Comparison of ENCODE assay signal across 8 mouse cellular contexts in genomic region chr5:30912156-30912555, GRCm38 (mm10). TPM values are rescaled to one million over a fixed set of nuclear protein-coding genes. Genes with fewer than 3 reads are reported as not detected.
DNase-seq lines count a peak whose midpoint lies in the region; ATAC-seq and TF ChIP-seq lines count a peak whose summit lies in the region.

No protein-coding gene starts in this region.

- peak in 1 of 2 experiments; percentile 33 for DNase-seq in heart, adult 2 months
- no peak for DNase-seq in heart, postnatal 25 days (ENCODE audit: low spot score)
- peak; percentile 54 for DNase-seq in heart, postnatal 4 days
- DNase-seq in lung, postnatal 10 days: peak; percentile 66
- no peak for DNase-seq in right cerebral cortex, adult 18-20 months

- no peak overlapping the region for H3K9ac ChIP-seq in heart, adult 2 months (ENCODE audit: low read depth, low read length)

- 42% methylated on average over 5 of the region's 5 CpGs for WGBS in heart, adult 2 months

- no peak for TF ChIP-seq CTCF in heart, adult 2 months (IDR thresholded peaks at IDR 0.05)
- no peak for TF ChIP-seq CTCF in bone marrow macrophage, adult 2 months (IDR thresholded peaks at IDR 0.05; ENCODE audit: low read depth, low read length)

- H3K27ac ChIP-seq in heart, adult 2 months: peak overlapping the region; percentile 89
- H3K27ac ChIP-seq in bone marrow macrophage, adult 2 months (ENCODE audit: insufficient read depth, low read depth, low read length): peak overlapping the region; percentile 71

- H3K4me3 ChIP-seq in heart, adult 2 months: no peak overlapping the region
- no peak overlapping the region for H3K4me3 ChIP-seq in bone marrow macrophage, adult 2 months (ENCODE audit: insufficient read depth, low read length)

- ATAC-seq in inflammation-experienced regulatory T-cells, adult 6 months: no peak
- ATAC-seq in megakaryocyte-erythroid progenitor cell, adult 5-6 weeks (replicated peaks; ENCODE audit: low FRiP score, low TSS enrichment, poor library complexity, severe bottlenecking): no peak

- TF ChIP-seq EP300 in heart, adult 2 months (IDR thresholded peaks at IDR 0.05; ENCODE audit: insufficient read depth, low read depth, low read length): no peak

- intact Hi-C loops in heart, adult 2 months (cut with DNase I): no loop called here
- intact Hi-C loops in heart, postnatal 25 days (cut with DNase I): loop anchor here (2.0 kb wide), 1 partner anchor 43 kb away; the partner anchor contains the start of gene Tmem214

- no peaks in the 10 kb centered on the region for H3K79me2 ChIP-seq in heart, adult 2 months (replicated peaks; ENCODE audit: control insufficient read depth, insufficient read depth, low read length)

- peaks cover 33% of the 10 kb centered on the region for H3K4me1 ChIP-seq in heart, adult 2 months (ENCODE audit: control insufficient read depth, insufficient read depth, low read length)
- H3K4me1 ChIP-seq in bone marrow macrophage, adult 2 months (ENCODE audit: control insufficient read depth, insufficient read depth, low read length): peaks cover 31% of the 10 kb centered on the region

- H3K27me3 ChIP-seq in heart, adult 2 months (ENCODE audit: control insufficient read depth, insufficient read depth, low read length): no peaks in the 10 kb centered on the region

- H3K36me3 ChIP-seq in heart, adult 2 months (ENCODE audit: control insufficient read depth, insufficient read depth, low read length): no peaks in the 10 kb centered on the region

- TF ChIP-seq POLR2A in heart, adult 2 months (IDR thresholded peaks at IDR 0.05; ENCODE audit: insufficient read depth, low read depth, low read length): no peak
- no peak for TF ChIP-seq POLR2A in bone marrow macrophage, adult 2 months (IDR thresholded peaks at IDR 0.05; ENCODE audit: borderline replicate concordance, low read depth, low read length)

RNA-seq across cellular contexts. Expression of gene Emilin1, which starts 1.0 kb away (rescaled TPM):
- total RNA-seq in heart, adult 2 months (2021): 10 to 100 TPM; 21.2 to 21.3 TPM
- polyA plus RNA-seq in heart, adult 2 months (2012; rRNA removed): 30.6 and 31.3 TPM in 2 replicates
- total RNA-seq in heart, postnatal 25 days (2021): 10 to 100 TPM; 27.6 to 29.7 TPM
- 29.1 and 37.2 TPM in 2 replicates for polyA plus RNA-seq in bone marrow macrophage, adult 2 months (2012; ENCODE audit: insufficient read depth, insufficient read length, missing spikeins)
- total RNA-seq in heart, postnatal 4 days (2021): 10 to 100 TPM; 83.4 to 93.2 TPM
- polyA plus RNA-seq in inflammation-experienced regulatory T-cells, adult 6 months (2017; shearing (Covaris generic)): under 1 TPM in 1 of 3 experiments, not detected in 2; 0.84 TPM
- total RNA-seq in megakaryocyte-erythroid progenitor cell, adult 5-6 weeks (2014; fragmentation: Nextera tagmentation): 13.5 and 18.9 TPM in 2 replicates
- total RNA-seq in megakaryocyte-erythroid progenitor cell, adult 5-6 weeks (2017): 5.7 and 10.3 TPM in 2 replicates

RNA-seq across cellular contexts. Expression of gene Ost4, which starts 4.6 kb away (rescaled TPM):
- total RNA-seq in heart, adult 2 months (2021): 100 to 1,000 TPM; 160 to 161 TPM
- 191 and 208 TPM in 2 replicates for polyA plus RNA-seq in heart, adult 2 months (2012; rRNA removed)
- total RNA-seq in heart, postnatal 25 days (2021): 100 to 1,000 TPM; 142 to 150 TPM
- 317 and 358 TPM in 2 replicates for polyA plus RNA-seq in bone marrow macrophage, adult 2 months (2012; ENCODE audit: insufficient read depth, insufficient read length, missing spikeins)
- 100 to 1,000 TPM; 170 TPM for total RNA-seq in heart, postnatal 4 days (2021)
- polyA plus RNA-seq in inflammation-experienced regulatory T-cells, adult 6 months (2017; shearing (Covaris generic)): 100 to 1,000 TPM; 283 to 295 (median 294) TPM
- total RNA-seq in megakaryocyte-erythroid progenitor cell, adult 5-6 weeks (2014; fragmentation: Nextera tagmentation): 270 and 300 TPM in 2 replicates
- 278 and 305 TPM in 2 replicates for total RNA-seq in megakaryocyte-erythroid progenitor cell, adult 5-6 weeks (2017)

RNA-seq across cellular contexts. Expression of gene Khk, which starts 9.1 kb away (rescaled TPM):
- total RNA-seq in heart, adult 2 months (2021): 10 to 100 TPM; 22.6 to 29.6 TPM
- polyA plus RNA-seq in heart, adult 2 months (2012; rRNA removed): 31.8 and 40.9 TPM in 2 replicates
- total RNA-seq in heart, postnatal 25 days (2021): 10 to 100 TPM; 21.1 to 22.6 TPM
- polyA plus RNA-seq in bone marrow macrophage, adult 2 months (2012; ENCODE audit: insufficient read depth, insufficient read length, missing spikeins): 29.8 and 38.9 TPM in 2 replicates
- 1 to 10 TPM; 6.4 to 9.2 TPM for total RNA-seq in heart, postnatal 4 days (2021)
- 10 to 100 TPM; 10.8 to 26.3 (median 24.3) TPM for polyA plus RNA-seq in inflammation-experienced regulatory T-cells, adult 6 months (2017; shearing (Covaris generic))
- total RNA-seq in megakaryocyte-erythroid progenitor cell, adult 5-6 weeks (2014; fragmentation: Nextera tagmentation): 80.4 and 113 TPM in 2 replicates
- 64.4 and 90.0 TPM in 2 replicates for total RNA-seq in megakaryocyte-erythroid progenitor cell, adult 5-6 weeks (2017)

RNA-seq across cellular contexts. Expression of gene Agbl5, which starts 23.7 kb away (rescaled TPM):
- total RNA-seq in heart, adult 2 months (2021): 1 to 10 TPM; 4.3 to 4.8 TPM
- 7.8 and 8.7 TPM in 2 replicates for polyA plus RNA-seq in heart, adult 2 months (2012; rRNA removed)
- total RNA-seq in heart, postnatal 25 days (2021): 1 to 10 TPM; 5.9 to 6.8 TPM
- polyA plus RNA-seq in bone marrow macrophage, adult 2 months (2012; ENCODE audit: insufficient read depth, insufficient read length, missing spikeins): 5.8 and 6.5 TPM in 2 replicates
- 10 to 100 TPM; 11.8 to 12.7 TPM for total RNA-seq in heart, postnatal 4 days (2021)
- 1 to 10 TPM; 2.7 to 7.0 (median 5.2) TPM for polyA plus RNA-seq in inflammation-experienced regulatory T-cells, adult 6 months (2017; shearing (Covaris generic))
- 13.6 and 29.9 TPM in 2 replicates for total RNA-seq in megakaryocyte-erythroid progenitor cell, adult 5-6 weeks (2014; fragmentation: Nextera tagmentation)
- 12.1 and 23.3 TPM in 2 replicates for total RNA-seq in megakaryocyte-erythroid progenitor cell, adult 5-6 weeks (2017)

RNA-seq across cellular contexts. Expression of gene Cgref1, which starts 33.2 kb away (rescaled TPM):
- total RNA-seq in heart, adult 2 months (2021): under 1 TPM; 0.30 to 0.73 TPM
- 1.2 and 2.0 TPM in 2 replicates for polyA plus RNA-seq in heart, adult 2 months (2012; rRNA removed)
- total RNA-seq in heart, postnatal 25 days (2021): under 1 TPM; 0.39 to 0.53 TPM
- not detected in 2 replicates for polyA plus RNA-seq in bone marrow macrophage, adult 2 months (2012; ENCODE audit: insufficient read depth, insufficient read length, missing spikeins)
- under 1 TPM; 0.67 to 0.77 TPM for total RNA-seq in heart, postnatal 4 days (2021)
- polyA plus RNA-seq in inflammation-experienced regulatory T-cells, adult 6 months (2017; shearing (Covaris generic)): not detected
- 0.35 TPM in 1 of 2 replicates, not detected in the other for total RNA-seq in megakaryocyte-erythroid progenitor cell, adult 5-6 weeks (2014; fragmentation: Nextera tagmentation)
- 0.46 TPM in 1 of 2 replicates, not detected in the other for total RNA-seq in megakaryocyte-erythroid progenitor cell, adult 5-6 weeks (2017)

Comparison
In these comparisons a context has a peak if more than half of its experiments do, and no peak if none do; other contexts are left out.
1. DNase-seq: peak in heart, postnatal 4 days (single experiment) and lung, postnatal 10 days (single experiment); none in heart, postnatal 25 days (single experiment) and right cerebral cortex, adult 18-20 months (single experiment).